Mouse (Mus musculus) small intestine, adult 2 months (tissue): Measurements from ENCODE around the gene N4bp2l2. TPM values are rescaled to one million over a fixed set of nuclear protein-coding genes. Genes with fewer than 3 reads are reported as not detected.

Experiments
- H3K27ac ChIP-seq: fragments of 200-500 bp; 2 replicates; pipeline ENCODE4 v1.5.1; 2012; ENCODE audit warnings: low read depth, low read length, control low read depth, inconsistent platforms; ENCODE audit not compliant: insufficient read depth
- H3K27me3 ChIP-seq: fragments of 200-500 bp; 2 replicates; pipeline ENCODE4 v1.6.1; 2012; ENCODE audit warnings: mild to moderate bottlenecking, moderate library complexity, low read length, inconsistent platforms; ENCODE audit not compliant: control insufficient read depth, insufficient read depth
- H3K36me3 ChIP-seq: fragments of 200-500 bp; 2 replicates; pipeline ENCODE4 v1.6.1; 2012; ENCODE audit warnings: mild to moderate bottlenecking, low read length, control low read depth, inconsistent platforms; ENCODE audit not compliant: control insufficient read depth, insufficient read depth
- H3K4me1 ChIP-seq: fragments of 200-500 bp; 2 replicates; pipeline ENCODE4 v1.6.1; 2012; ENCODE audit warnings: low read length, inconsistent platforms, mixed read lengths; ENCODE audit not compliant: control insufficient read depth, insufficient read depth, insufficient read length
- H3K4me3 ChIP-seq: fragments of 200-500 bp; 2 replicates; pipeline ENCODE4 v1.5.1; 2012; ENCODE audit warnings: low read depth, mild to moderate bottlenecking, control low read depth, inconsistent platforms, low read length, moderate library complexity
- CTCF ChIP-seq: fragments of 200-500 bp; IDR thresholded peaks from 2 replicates; pipeline ENCODE4 v1.5.1; 2012; ENCODE audit warnings: low read depth, mild to moderate bottlenecking, control low read depth, inconsistent platforms, low read length, moderate library complexity, mixed read lengths; ENCODE audit not compliant: insufficient replicate concordance, insufficient read length; ENCODE audit errors: extremely low read depth
- POLR2A ChIP-seq: fragments of 200-500 bp; IDR thresholded peaks from 2 replicates; pipeline ENCODE4 v1.6.1; 2012; ENCODE audit warnings: low read depth, mild to moderate bottlenecking, control low read depth, inconsistent platforms, low read length, moderate library complexity
- WGBS: fragments of 180-500 bp; shearing (Covaris S2); methylation state at CpG from one replicate; pipeline ENCODE4 v1.1.7; 2018; 5-methylcytosine and 5-hydroxymethylcytosine counted together
- polyA plus RNA-seq: library from polyadenylated mRNA; depleted of rRNA; stranded (reverse); fragments of >200 nt; gene quantifications from 2 replicates; pipeline ENCODE4 v1.2.3, GENCODE M21; 2012

The N4bp2l2 gene
- polyA plus RNA-seq, 1 experiment, result 1.7 TPM

- TF ChIP-seq POLR2A (no peak), CTCF (no peak)
- Histone ChIP-seq H3K4me3 (peak overlapping the region; percentile 96), H3K27ac (peak overlapping the region; percentile 72), H3K36me3 (no peaks in the 10 kb centered on the region), H3K4me1 (peaks cover 17% of the 10 kb centered on the region), H3K27me3 (no peaks in the 10 kb centered on the region)
- WGBS, result 4% methylated on average over 40 of the region's 40 CpGs
These were observed 72.9 kb downstream of the N4bp2l2 start for GRCm38 (mm10) chr5:150592904-150593755.

- Histone ChIP-seq H3K27me3 (no peaks in the 10 kb centered on the region), H3K4me1 (peaks cover 17% of the 10 kb centered on the region), H3K27ac (peak overlapping the region; percentile 72), H3K36me3 (no peaks in the 10 kb centered on the region), H3K4me3 (peak overlapping the region; percentile 96)
- WGBS, result 41% methylated on average over 13 of the region's 13 CpGs
- TF ChIP-seq POLR2A (no peak), CTCF (no peak)
These were observed 73.6 kb downstream of the N4bp2l2 start for GRCm38 (mm10) chr5:150592186-150592903.

GRCm38 (mm10) chr5:150589945-150590344 lies 76.0 kb downstream of the N4bp2l2 start:
- peaks cover 12% of the 10 kb centered on the region for H3K4me1 ChIP-seq
- H3K36me3 ChIP-seq, result no peaks in the 10 kb centered on the region
- TF ChIP-seq POLR2A (no peak), CTCF (no peak)
- H3K4me3 ChIP-seq, result no peak overlapping the region
- WGBS, result 43% methylated on average over 2 of the region's 2 CpGs
- H3K27me3 ChIP-seq, result no peaks in the 10 kb centered on the region
- no peak overlapping the region for H3K27ac ChIP-seq

GRCm38 (mm10) chr5:150584337-150584729 lies 81.7 kb downstream of the N4bp2l2 start:
- no peaks in the 10 kb centered on the region for H3K36me3 ChIP-seq
- TF ChIP-seq CTCF (no peak), POLR2A (no peak)
- H3K4me3 ChIP-seq, result no peak overlapping the region
- H3K27ac ChIP-seq, result no peak overlapping the region
- WGBS, result 60% methylated on average over 6 of the region's 6 CpGs
- no peaks in the 10 kb centered on the region for H3K27me3 ChIP-seq
- H3K4me1 ChIP-seq, result peaks cover 9% of the 10 kb centered on the region; the same call in 1 of the 2 replicates

- no peak overlapping the region for H3K4me3 ChIP-seq
- 38% methylated on average over 5 of the region's 5 CpGs for WGBS
These were observed 82.2 kb downstream of the N4bp2l2 start for GRCm38 (mm10) chr5:150583622-150584336.

GRCm38 (mm10) chr5:150583181-150583580 lies 82.8 kb downstream of the N4bp2l2 start:
- H3K4me1 ChIP-seq, result peaks cover 16% of the 10 kb centered on the region; the same call in 1 of the 2 replicates
- no peak overlapping the region for H3K4me3 ChIP-seq
- WGBS, result 28% methylated on average over 5 of the region's 5 CpGs
- no peaks in the 10 kb centered on the region for H3K27me3 ChIP-seq
- TF ChIP-seq CTCF (no peak), POLR2A (no peak)
- no peak overlapping the region for H3K27ac ChIP-seq
- H3K36me3 ChIP-seq, result no peaks in the 10 kb centered on the region

More at GRCm38 (mm10) chr5:150583622-150584336, 82.2 kb downstream of the N4bp2l2 start:
- Histone ChIP-seq H3K27me3 (no peaks in the 10 kb centered on the region), H3K4me1 (peaks cover 14% of the 10 kb centered on the region; the same call in 1 of the 2 replicates), H3K27ac (no peak overlapping the region), H3K36me3 (no peaks in the 10 kb centered on the region)
- no peak for TF ChIP-seq CTCF
- no peak for TF ChIP-seq POLR2A
